7 mouse cellular contexts compared by ENCODE assay signal in the genomic region with DNA sequence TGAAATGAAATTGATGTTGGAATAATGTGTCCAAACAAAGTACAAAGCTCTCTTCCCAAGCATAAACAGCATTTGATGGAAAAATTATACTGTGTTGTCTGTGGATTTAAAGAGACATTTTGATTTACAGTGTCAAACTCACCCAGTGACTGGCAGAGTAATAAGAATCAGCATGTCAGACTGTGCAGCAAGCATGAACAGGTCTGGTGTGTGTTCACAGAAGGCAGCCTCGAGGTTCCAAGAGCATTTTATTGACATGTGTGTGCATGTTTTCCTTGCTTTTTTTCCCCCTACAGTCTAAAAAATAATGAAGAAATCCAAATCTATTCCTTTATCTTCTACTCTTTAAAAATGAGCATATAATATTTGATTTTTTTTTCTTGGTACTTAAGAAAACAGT.
"Had no signal": no experiment of that assay in that cellular context is flagged by ENCODE, and none has a peak within 500 bp of the region (broad histone marks: within the 10 kb centered on the region; RNA-seq: fewer than 3 reads in every experiment).

No protein-coding gene starts in this region.

- H3K27ac ChIP-seq: layer of hippocampus, adult 2 months; limb, embryonic 12.5 days; liver, embryonic 14.5 days; neural tube, embryonic 12.5 days had no signal

- H3K4me3 ChIP-seq: layer of hippocampus, adult 2 months; limb, embryonic 12.5 days; neural tube, embryonic 12.5 days had no signal

- H3K9me3 ChIP-seq: limb, embryonic 12.5 days; neural tube, embryonic 12.5 days had no signal

- H3K27me3 ChIP-seq: limb, embryonic 12.5 days; neural tube, embryonic 12.5 days had no signal

- H3K4me1 ChIP-seq: limb, embryonic 12.5 days had no signal

- H3K36me3 ChIP-seq: limb, embryonic 12.5 days; neural tube, embryonic 12.5 days had no signal

- DNase-seq: kidney, postnatal 4 days; liver; lung, adult 18-20 months had no signal

- H3K4me2 ChIP-seq: limb, embryonic 12.5 days; neural tube, embryonic 12.5 days had no signal

- H3K9ac ChIP-seq: limb, embryonic 12.5 days; liver, embryonic 14.5 days; neural tube, embryonic 12.5 days had no signal
